Mouse (Mus musculus) CH12.LX (cell line): ENCODE results near the gene Nr2e3.

ENCODE experiments used
- E2F4 ChIP-seq: IDR thresholded peaks from 2 replicates; pipeline ENCODE4 v1.6.1; 2011; ENCODE audit warnings: low read depth, low read length, improper control_type of control experiment; ENCODE audit not compliant: insufficient replicate concordance
- EP300 ChIP-seq: IDR thresholded peaks from 2 replicates; pipeline ENCODE4 v1.6.1; 2011; ENCODE audit warnings: low read length, improper control_type of control experiment
- JUN ChIP-seq: IDR thresholded peaks from 2 replicates; pipeline ENCODE4 v1.6.1; 2011; ENCODE audit warnings: low read depth, mild to moderate bottlenecking, low read length, improper control_type of control experiment, moderate library complexity; ENCODE audit not compliant: insufficient read depth
- ZC3H11A ChIP-seq: IDR thresholded peaks from 2 replicates; pipeline ENCODE4 v1.6.1; 2012; ENCODE audit warnings: low read depth, mild to moderate bottlenecking, inconsistent platforms, low read length, improper control_type of control experiment

DNA sequence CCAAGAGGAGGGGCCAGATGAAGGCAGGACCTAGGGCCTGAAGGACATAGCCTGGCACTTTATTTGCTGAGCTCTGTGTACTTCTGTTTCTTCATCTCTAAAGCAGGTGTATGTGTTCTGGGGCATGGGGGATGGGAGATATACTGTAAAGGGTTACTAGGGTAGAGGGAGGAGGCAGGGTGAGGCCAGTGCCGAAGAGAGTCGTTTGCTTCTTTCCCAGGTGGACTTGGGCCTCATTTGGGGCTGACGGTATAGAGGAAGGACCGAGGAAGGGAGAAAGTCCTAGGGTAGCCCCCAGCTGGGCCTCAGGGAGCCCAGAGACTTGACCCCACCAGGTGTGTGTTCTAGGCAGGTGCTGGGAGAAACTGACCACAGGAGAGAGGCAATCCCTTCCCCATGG, 8.5 kb downstream of the Nr2e3 start:
- no peak for TF ChIP-seq JUN
- TF ChIP-seq EP300 = no peak
- TF ChIP-seq ZC3H11A = no peak
- TF ChIP-seq E2F4 = no peak
